Mouse (Mus musculus) limb, embryonic 13.5 days (tissue): ENCODE measurements at regions not wholly inside any gene's neighbourhood (a gene's known extent, or its start where the extent isn't known, plus 50 kb on each side); places are given as distances from the start of the nearest gene placed in this dataset.
A peak's percentile ranks its signal among the peaks of the same experiment; 100 is the strongest.

Source experiments
- ATAC-seq: fragments of 200-750 bp; cut with Nextera tagmentation; 2 replicates; pipeline ENCODE4 v1.8.0; 2017; ENCODE audit warnings: low read depth, moderate number of reproducible peaks, moderate TSS enrichment; ENCODE audit not compliant: low FRiP score
- H3K27ac ChIP-seq: fragments of 300-500 bp; sonication (generic); 2 replicates; pipeline ENCODE4 v1.5.1; 2015; ENCODE audit warnings: inconsistent platforms, mild to moderate bottlenecking, moderate library complexity
- H3K27me3 ChIP-seq: fragments of 300-500 bp; sonication (generic); 2 replicates; pipeline ENCODE4 v1.6.1; 2015; ENCODE audit warnings: mild to moderate bottlenecking, inconsistent platforms
- H3K36me3 ChIP-seq: fragments of 300-500 bp; sonication (generic); 2 replicates; pipeline ENCODE4 v1.6.1; 2015; ENCODE audit warnings: inconsistent platforms, mild to moderate bottlenecking, moderate library complexity
- H3K4me1 ChIP-seq: fragments of 300-500 bp; sonication (generic); 2 replicates; pipeline ENCODE4 v1.6.1; 2015; ENCODE audit warnings: inconsistent platforms
- H3K4me2 ChIP-seq: fragments of 300-500 bp; sonication (generic); replicated peaks from 2 replicates; pipeline ENCODE4 v1.6.1; 2015; ENCODE audit warnings: inconsistent platforms, mild to moderate bottlenecking, moderate library complexity
- H3K4me3 ChIP-seq: fragments of 300-500 bp; sonication (generic); 2 replicates; pipeline ENCODE4 v1.5.1; 2015; ENCODE audit warnings: moderate library complexity, mild to moderate bottlenecking, inconsistent platforms
- H3K9ac ChIP-seq: fragments of 300-500 bp; sonication (generic); 2 replicates; pipeline ENCODE4 v1.6.1; 2015; ENCODE audit warnings: mild to moderate bottlenecking, inconsistent platforms
- H3K9me3 ChIP-seq: fragments of 300-500 bp; sonication (generic); 2 replicates; pipeline ENCODE4 v1.6.1; 2016; ENCODE audit warnings: inconsistent platforms
- WGBS: fragments of 180-500 bp; shearing (Covaris S2); methylation state at CpG from one replicate; pipeline ENCODE4 v1.1.7; 2015; 5-methylcytosine and 5-hydroxymethylcytosine counted together

GRCm38 (mm10) chr10:9457222-9457621 is 217.8 kb downstream of the Samd5 start:
- Histone ChIP-seq H3K4me2 (no peak overlapping the region), H3K4me3 (no peak overlapping the region), H3K9me3 (no peaks in the 10 kb centered on the region), H3K36me3 (no peaks in the 10 kb centered on the region), H3K4me1 (no peaks in the 10 kb centered on the region), H3K9ac (no peak overlapping the region), H3K27me3 (no peaks in the 10 kb centered on the region), H3K27ac (no peak overlapping the region)
- no peak for ATAC-seq
- 91% methylated on average over 1 of the region's 1 CpGs for WGBS

- 55% methylated on average over 4 of the region's 4 CpGs for WGBS
- Histone ChIP-seq H3K4me2 (no peak overlapping the region), H3K9me3 (no peaks in the 10 kb centered on the region), H3K4me3 (no peak overlapping the region), H3K27me3 (no peaks in the 10 kb centered on the region), H3K4me1 (peaks cover 8% of the 10 kb centered on the region; the same call in 1 of the 2 replicates), H3K36me3 (no peaks in the 10 kb centered on the region), H3K27ac (no peak overlapping the region), H3K9ac (no peak overlapping the region)
- no peak for ATAC-seq
Measured at GRCm38 (mm10) chr10:9439072-9439471, 235.9 kb downstream of the Samd5 start.

GRCm38 (mm10) chr10:9438366-9438765 is 236.6 kb downstream of the Samd5 start:
- Histone ChIP-seq H3K4me1 (peaks cover 8% of the 10 kb centered on the region; the same call in 1 of the 2 replicates), H3K4me3 (no peak overlapping the region), H3K4me2 (no peak overlapping the region), H3K27ac (no peak overlapping the region), H3K36me3 (no peaks in the 10 kb centered on the region), H3K9me3 (no peaks in the 10 kb centered on the region), H3K9ac (no peak overlapping the region), H3K27me3 (no peaks in the 10 kb centered on the region)
- ATAC-seq: no peak
- 21% methylated on average over 4 of the region's 4 CpGs for WGBS

GRCm38 (mm10) chr10:9429085-9429484 is 245.9 kb downstream of the Samd5 start:
- no peaks in the 10 kb centered on the region for H3K9me3 ChIP-seq
- 93% methylated on average over 2 of the region's 2 CpGs for WGBS
- H3K27me3 ChIP-seq: no peaks in the 10 kb centered on the region
- ATAC-seq: no peak
- H3K36me3 ChIP-seq: no peaks in the 10 kb centered on the region
- H3K4me1 ChIP-seq: no peaks in the 10 kb centered on the region
- no peak overlapping the region for H3K27ac ChIP-seq
- H3K4me3 ChIP-seq: no peak overlapping the region
- no peak overlapping the region for H3K4me2 ChIP-seq
- H3K9ac ChIP-seq: no peak overlapping the region

- Histone ChIP-seq H3K36me3 (no peaks in the 10 kb centered on the region), H3K27me3 (no peaks in the 10 kb centered on the region), H3K4me3 (no peak overlapping the region), H3K9ac (no peak overlapping the region), H3K27ac (no peak overlapping the region), H3K9me3 (no peaks in the 10 kb centered on the region), H3K4me1 (no peaks in the 10 kb centered on the region), H3K4me2 (no peak overlapping the region)
- ATAC-seq: no peak
- 75% methylated on average over 4 of the region's 4 CpGs for WGBS
Measured at GRCm38 (mm10) chr10:9420741-9421140, 254.3 kb downstream of the Samd5 start.

GRCm38 (mm10) chr10:9416685-9417084 is 258.3 kb downstream of the Samd5 start:
- Histone ChIP-seq H3K9me3 (no peaks in the 10 kb centered on the region), H3K4me3 (no peak overlapping the region), H3K27ac (no peak overlapping the region), H3K9ac (no peak overlapping the region), H3K4me2 (no peak overlapping the region), H3K36me3 (no peaks in the 10 kb centered on the region), H3K4me1 (no peaks in the 10 kb centered on the region), H3K27me3 (no peaks in the 10 kb centered on the region)
- WGBS: 93% methylated on average over 5 of the region's 5 CpGs
- no peak for ATAC-seq

- no peaks in the 10 kb centered on the region for H3K36me3 ChIP-seq
- H3K27me3 ChIP-seq: no peaks in the 10 kb centered on the region
- WGBS: 55% methylated on average over 4 of the region's 4 CpGs
- H3K9ac ChIP-seq: no peak overlapping the region
- peaks cover 2% of the 10 kb centered on the region; the same call in 1 of the 2 replicates for H3K4me1 ChIP-seq
- H3K9me3 ChIP-seq: no peaks in the 10 kb centered on the region
- no peak overlapping the region for H3K4me2 ChIP-seq
- no peak overlapping the region for H3K4me3 ChIP-seq
- H3K27ac ChIP-seq: no peak overlapping the region
- peak; percentile 54; the same call in 1 of the 2 replicates for ATAC-seq
Measured at GRCm38 (mm10) chr10:9406101-9406500, 268.9 kb downstream of the Samd5 start.

GRCm38 (mm10) chr10:9405417-9405816 is 269.6 kb downstream of the Samd5 start:
- WGBS: 87% methylated on average over 2 of the region's 2 CpGs
- Histone ChIP-seq H3K9me3 (no peaks in the 10 kb centered on the region), H3K4me3 (no peak overlapping the region), H3K36me3 (no peaks in the 10 kb centered on the region), H3K9ac (no peak overlapping the region), H3K4me2 (no peak overlapping the region), H3K4me1 (peaks cover 6% of the 10 kb centered on the region; the same call in 1 of the 2 replicates), H3K27ac (no peak overlapping the region), H3K27me3 (no peaks in the 10 kb centered on the region)
- ATAC-seq: 0 out of 2 replicates have a peak, but pooled peaks have one; percentile 21

GRCm38 (mm10) chr10:9404963-9405362 is 270.0 kb downstream of the Samd5 start:
- H3K36me3 ChIP-seq: no peaks in the 10 kb centered on the region
- H3K4me3 ChIP-seq: no peak overlapping the region
- no peaks in the 10 kb centered on the region for H3K9me3 ChIP-seq
- no peaks in the 10 kb centered on the region for H3K27me3 ChIP-seq
- H3K4me1 ChIP-seq: peaks cover 6% of the 10 kb centered on the region; the same call in 1 of the 2 replicates
- 77% methylated on average over 6 of the region's 6 CpGs for WGBS
- H3K9ac ChIP-seq: no peak overlapping the region
- ATAC-seq: no peak
- H3K4me2 ChIP-seq: no peak overlapping the region
- no peak overlapping the region for H3K27ac ChIP-seq

- Histone ChIP-seq H3K9me3 (no peaks in the 10 kb centered on the region), H3K9ac (no peak overlapping the region), H3K4me3 (no peak overlapping the region), H3K4me2 (no peak overlapping the region), H3K4me1 (peaks cover 6% of the 10 kb centered on the region; the same call in 1 of the 2 replicates), H3K27ac (no peak overlapping the region), H3K36me3 (no peaks in the 10 kb centered on the region), H3K27me3 (no peaks in the 10 kb centered on the region)
- WGBS: 53% methylated on average over 15 of the region's 15 CpGs
- ATAC-seq: peak; percentile 59; the same call in 1 of the 2 replicates
Measured at GRCm38 (mm10) chr10:9400911-9401617, 273.9 kb downstream of the Samd5 start.

GRCm38 (mm10) chr10:9377440-9378101 is 297.4 kb downstream of the Samd5 start:
- Histone ChIP-seq H3K9ac (no peak overlapping the region), H3K27ac (no peak overlapping the region), H3K4me2 (no peak overlapping the region), H3K9me3 (no peaks in the 10 kb centered on the region), H3K4me3 (no peak overlapping the region), H3K4me1 (no peaks in the 10 kb centered on the region), H3K36me3 (no peaks in the 10 kb centered on the region), H3K27me3 (no peaks in the 10 kb centered on the region)
- no peak for ATAC-seq
- 73% methylated on average over 7 of the region's 7 CpGs for whole genome bisulfite sequencing

GRCm38 (mm10) chr10:9362306-9362865 is 312.6 kb downstream of the Samd5 start:
- Histone ChIP-seq H3K4me2 (no peak overlapping the region), H3K9me3 (no peaks in the 10 kb centered on the region), H3K4me1 (peaks cover 3% of the 10 kb centered on the region; the same call in 1 of the 2 replicates), H3K4me3 (no peak overlapping the region), H3K27ac (no peak overlapping the region), H3K27me3 (no peaks in the 10 kb centered on the region), H3K9ac (no peak overlapping the region), H3K36me3 (no peaks in the 10 kb centered on the region)
- ATAC-seq: no peak
- 70% methylated on average over 1 of the region's 1 CpGs for WGBS
